Mouse (Mus musculus): ENCODE results near the gene Atad1. TPM values are rescaled to one million over a fixed set of nuclear protein-coding genes. Genes with fewer than 3 reads are reported as not detected.
"Not testable (repeated sequence)": the region's sequence is repeated elsewhere in the genome, so short reads cannot be mapped to it uniquely, and the experiment has no call there.

The Atad1 gene
- total RNA-seq (2021): 10 to 100 TPM; 90.5 to 91.8 TPM
- long read RNA-seq, experiment 1, transcript Atad1-203 (10 exons, 3,771 nt): major isoform, 68 of 75 reads
- long read RNA-seq, experiment 1, partial matches to known transcripts: 5 of 75 reads
- long read RNA-seq, experiment 1, other reads (novel, unspliced or antisense): 2 of 75 reads
- long read RNA-seq, experiment 2, transcript Atad1-203 (10 exons, 3,771 nt): major isoform, 39 of 44 reads
- long read RNA-seq, experiment 2, partial matches to known transcripts: 2 of 44 reads
- long read RNA-seq, experiment 2, other reads (novel, unspliced or antisense): 3 of 44 reads

- DNase-seq: no peak
These were observed at the start of gene Atad1 for GRCm38 (mm10) chr19:32739686-32740085. Gene Atad1, minus strand, starts transcription at chr19:32739786.

- not testable (repeated sequence) for DNase-seq
These were observed 48.4 kb upstream of the Atad1 start for GRCm38 (mm10) chr19:32788016-32788415.

- peak in 1 of 2 experiments; percentile 48 for DNase-seq
These were observed 47.8 kb upstream of the Atad1 start for GRCm38 (mm10) chr19:32787388-32787787.

GRCm38 (mm10) chr19:32781305-32782071 lies 41.9 kb upstream of the Atad1 start:
- no peak for DNase-seq

- no peak for DNase-seq
These were observed 39.5 kb upstream of the Atad1 start for GRCm38 (mm10) chr19:32779131-32779530.

GRCm38 (mm10) chr19:32778411-32778810 lies 38.8 kb upstream of the Atad1 start:
- DNase-seq: no peak

- no peak for DNase-seq
These were observed 22.9 kb upstream of the Atad1 start for GRCm38 (mm10) chr19:32762493-32762892.

- no peak for DNase-seq
These were observed 21.6 kb upstream of the Atad1 start for GRCm38 (mm10) chr19:32761162-32761561.

GRCm38 (mm10) chr19:32760499-32760898 lies 20.9 kb upstream of the Atad1 start:
- peak; percentile 39 for DNase-seq

- DNase-seq: no peak
These were observed 19.9 kb upstream of the Atad1 start for GRCm38 (mm10) chr19:32759357-32760024.

GRCm38 (mm10) chr19:32758793-32759161 lies 19.2 kb upstream of the Atad1 start:
- DNase-seq: no peak

- DNase-seq: peak; percentile 45 to 67
These were observed 18.5 kb upstream of the Atad1 start for GRCm38 (mm10) chr19:32757831-32758792.

- DNase-seq: peak; percentile 96 to 98
These were observed 17.5 kb upstream of the Atad1 start, which contains the start of gene Pten for GRCm38 (mm10) chr19:32756900-32757725. Gene Pten, plus strand, starts transcription at chr19:32757497.

GRCm38 (mm10) chr19:32756636-32756899 lies 17.0 kb upstream of the Atad1 start:
- no peak for DNase-seq

- peak; percentile 98 for DNase-seq
These were observed 16.4 kb upstream of the Atad1 start for GRCm38 (mm10) chr19:32755792-32756635.

- peak in 1 of 2 experiments; percentile 35 for DNase-seq
These were observed 15.7 kb upstream of the Atad1 start for GRCm38 (mm10) chr19:32755104-32755791.

GRCm38 (mm10) chr19:32754188-32755000 lies 14.8 kb upstream of the Atad1 start:
- no peak for DNase-seq

GRCm38 (mm10) chr19:32753386-32753785 lies 13.8 kb upstream of the Atad1 start:
- DNase-seq: no peak

GRCm38 (mm10) chr19:32752357-32752756 lies 12.8 kb upstream of the Atad1 start:
- no peak for DNase-seq

Measured in heart, adult 18-20 months (tissue).